Mouse (Mus musculus) neural tube, embryonic 13.5 days (tissue): Measurements from ENCODE around the gene Mindy3. TPM values are rescaled to one million over a fixed set of nuclear protein-coding genes. Genes with fewer than 3 reads are reported as not detected.

ENCODE experiments used
- ATAC-seq: fragments of 200-750 bp; cut with Nextera tagmentation; 2 replicates; pipeline ENCODE4 v1.8.0; 2017; ENCODE audit warnings: low read depth, mild to moderate bottlenecking, moderate TSS enrichment, moderate library complexity
- H3K27ac ChIP-seq: fragments of 300-500 bp; sonication (generic); replicated peaks from 2 replicates; pipeline ENCODE4 v1.5.1; 2015; ENCODE audit warnings: moderate library complexity, mild to moderate bottlenecking, inconsistent platforms
- H3K27me3 ChIP-seq: fragments of 300-500 bp; sonication (generic); 2 replicates; pipeline ENCODE4 v1.6.1; 2015; ENCODE audit warnings: mild to moderate bottlenecking, inconsistent platforms
- H3K36me3 ChIP-seq: fragments of 300-500 bp; sonication (generic); 2 replicates; pipeline ENCODE4 v1.6.1; 2015; ENCODE audit warnings: mild to moderate bottlenecking, inconsistent platforms
- H3K4me1 ChIP-seq: fragments of 300-500 bp; sonication (generic); replicated peaks from 2 replicates; pipeline ENCODE4 v1.6.1; 2015; ENCODE audit warnings: inconsistent platforms
- H3K4me2 ChIP-seq: fragments of 300-500 bp; sonication (generic); 2 replicates; pipeline ENCODE4 v1.6.1; 2015; ENCODE audit warnings: inconsistent platforms, mild to moderate bottlenecking, moderate library complexity
- H3K4me3 ChIP-seq: fragments of 300-500 bp; sonication (generic); 2 replicates; pipeline ENCODE4 v1.5.1; 2015; ENCODE audit warnings: mild to moderate bottlenecking, inconsistent platforms
- H3K9ac ChIP-seq: fragments of 300-500 bp; sonication (generic); 2 replicates; pipeline ENCODE4 v1.6.1; 2015; ENCODE audit warnings: moderate library complexity, mild to moderate bottlenecking, inconsistent platforms
- H3K9me3 ChIP-seq: fragments of 300-500 bp; sonication (generic); 2 replicates; pipeline ENCODE4 v1.6.1; 2016; ENCODE audit warnings: inconsistent platforms
- WGBS: fragments of 180-500 bp; shearing (Covaris S2); methylation state at CpG from one replicate; pipeline ENCODE4 v1.1.7; 2015; 5-methylcytosine and 5-hydroxymethylcytosine counted together
- polyA plus RNA-seq: library from polyadenylated mRNA; unstranded; fragments of >200 nt; fragmentation: Nextera tagmentation; extraction: Ambion mirVana; gene quantifications from 2 replicates; pipeline ENCODE4 v1.2.1, GENCODE M21; 2015

The Mindy3 gene
- polyA plus RNA-seq, 1 experiment from 2014 or later: 67.6 TPM

- Histone ChIP-seq H3K9me3 (no peaks in the 10 kb centered on the region), H3K9ac (no peak overlapping the region), H3K27me3 (no peaks in the 10 kb centered on the region), H3K4me2 (no peak overlapping the region), H3K27ac (no peak overlapping the region), H3K36me3 (peaks cover under 1% of the 10 kb centered on the region; the same call in 1 of the 2 replicates), H3K4me1 (no peaks in the 10 kb centered on the region), H3K4me3 (no peak overlapping the region)
- ATAC-seq: no peak
- 94% methylated on average over 2 of the region's 2 CpGs for WGBS
Observed at GRCm38 (mm10) chr2:12406737-12407136, 12.5 kb downstream of the Mindy3 start.

DNA sequence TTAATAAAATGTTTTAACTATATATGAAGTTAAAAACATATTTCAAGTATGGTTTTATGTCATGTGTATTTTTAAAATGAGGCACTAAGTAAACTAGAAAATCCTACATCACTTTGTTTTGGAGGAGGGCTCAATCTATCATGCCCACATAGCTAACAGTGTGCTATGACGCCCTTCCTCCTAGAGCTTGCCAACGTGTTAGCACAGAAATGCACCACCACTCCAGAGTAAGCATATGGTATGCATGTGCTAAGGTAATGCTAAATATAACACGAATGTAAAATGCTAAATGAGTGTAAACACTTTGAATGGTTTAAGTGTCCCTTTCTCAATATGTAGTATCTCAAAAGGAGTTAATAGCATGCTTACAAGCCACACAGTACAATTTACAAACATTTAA lies 16.8 kb downstream of the Mindy3 start:
- WGBS: 88% methylated on average over 3 of the region's 3 CpGs
- no peak overlapping the region for H3K4me2 ChIP-seq
- H3K36me3 ChIP-seq: no peaks in the 10 kb centered on the region
- no peak overlapping the region for H3K9ac ChIP-seq
- H3K27ac ChIP-seq: no peak overlapping the region
- no peaks in the 10 kb centered on the region for H3K9me3 ChIP-seq
- ATAC-seq: no peak
- no peaks in the 10 kb centered on the region for H3K4me1 ChIP-seq
- H3K27me3 ChIP-seq: no peaks in the 10 kb centered on the region
- no peak overlapping the region for H3K4me3 ChIP-seq

DNA sequence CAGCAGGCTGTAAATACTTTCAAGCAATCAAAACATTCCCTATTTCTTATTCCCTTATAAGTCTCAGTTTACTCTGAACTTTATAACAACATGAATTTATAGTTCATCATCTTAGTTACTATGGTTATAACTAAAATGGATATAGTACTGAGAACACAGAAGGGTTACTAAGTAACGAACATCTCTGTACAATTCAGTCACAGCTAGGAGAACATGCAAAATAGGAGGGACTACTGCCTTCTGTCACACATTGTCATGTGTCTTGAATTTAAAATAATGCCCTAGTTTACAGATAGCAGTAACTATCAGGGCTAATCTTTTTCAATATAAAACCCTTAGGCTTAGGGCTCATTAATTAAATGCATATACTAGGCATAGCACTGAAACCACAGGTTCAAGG lies 18.1 kb downstream of the Mindy3 start:
- no peaks in the 10 kb centered on the region for H3K27me3 ChIP-seq
- whole genome bisulfite sequencing: 83% methylated on average over 1 of the region's 1 CpGs
- H3K9ac ChIP-seq: no peak overlapping the region
- H3K27ac ChIP-seq: no peak overlapping the region
- H3K4me1 ChIP-seq: no peaks in the 10 kb centered on the region
- H3K4me2 ChIP-seq: no peak overlapping the region
- H3K4me3 ChIP-seq: no peak overlapping the region
- H3K36me3 ChIP-seq: no peaks in the 10 kb centered on the region
- H3K9me3 ChIP-seq: no peaks in the 10 kb centered on the region
- ATAC-seq: no peak

DNA sequence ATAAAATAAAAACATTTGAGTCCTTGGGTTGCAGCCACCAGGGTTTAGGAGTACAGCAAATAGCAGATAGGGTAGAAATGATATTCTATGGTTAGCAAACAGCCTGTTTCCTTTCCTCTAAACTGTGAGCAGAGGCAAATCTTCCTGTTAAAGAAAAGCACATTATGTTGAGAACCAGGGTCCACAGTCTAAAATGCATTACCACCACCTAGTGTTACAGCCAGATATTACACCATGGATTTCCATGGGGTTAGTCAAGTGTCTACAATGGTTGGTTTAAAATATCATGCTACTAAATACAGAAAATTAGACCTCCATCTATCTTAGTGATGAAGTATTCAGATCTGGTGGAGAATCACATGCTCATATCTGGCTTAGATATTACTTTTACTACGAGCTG lies 30.2 kb downstream of the Mindy3 start:
- no peak overlapping the region for H3K27ac ChIP-seq
- H3K4me1 ChIP-seq: no peaks in the 10 kb centered on the region
- H3K4me3 ChIP-seq: no peak overlapping the region
- H3K9ac ChIP-seq: no peak overlapping the region
- no peaks in the 10 kb centered on the region for H3K27me3 ChIP-seq
- no peaks in the 10 kb centered on the region for H3K9me3 ChIP-seq
- H3K4me2 ChIP-seq: no peak overlapping the region
- peaks cover 22% of the 10 kb centered on the region for H3K36me3 ChIP-seq
- WGBS: 52% methylated on average over 1 of the region's 1 CpGs
- ATAC-seq: peak; percentile 63

DNA sequence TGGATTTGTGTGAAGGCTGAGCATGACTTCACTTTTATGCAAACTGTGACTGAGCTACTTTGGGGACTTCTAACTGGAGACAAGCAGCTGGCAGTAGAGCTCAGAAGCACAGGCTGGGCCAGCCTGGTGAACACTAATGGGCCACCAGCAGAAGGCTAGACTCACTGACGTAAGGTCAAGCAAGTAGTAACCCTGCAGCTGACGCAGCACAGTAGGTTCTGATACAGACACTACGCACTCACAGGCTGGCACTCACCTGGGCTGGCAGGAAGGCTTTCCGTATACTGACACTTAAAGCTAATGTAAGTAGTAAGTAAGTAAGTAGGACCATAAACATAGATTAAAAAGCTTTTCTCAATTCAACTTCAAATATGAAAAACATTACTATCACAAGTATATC lies 30.7 kb downstream of the Mindy3 start:
- no peaks in the 10 kb centered on the region for H3K27me3 ChIP-seq
- H3K9ac ChIP-seq: no peak overlapping the region
- no peak for ATAC-seq
- 95% methylated on average over 4 of the region's 4 CpGs for WGBS
- no peak overlapping the region for H3K4me2 ChIP-seq
- H3K27ac ChIP-seq: no peak overlapping the region
- peaks cover 22% of the 10 kb centered on the region for H3K36me3 ChIP-seq
- no peaks in the 10 kb centered on the region for H3K9me3 ChIP-seq
- H3K4me1 ChIP-seq: no peaks in the 10 kb centered on the region
- H3K4me3 ChIP-seq: no peak overlapping the region

GRCm38 (mm10) chr2:12384389-12384788 lies 34.9 kb downstream of the Mindy3 start:
- WGBS: 95% methylated on average over 1 of the region's 1 CpGs

DNA sequence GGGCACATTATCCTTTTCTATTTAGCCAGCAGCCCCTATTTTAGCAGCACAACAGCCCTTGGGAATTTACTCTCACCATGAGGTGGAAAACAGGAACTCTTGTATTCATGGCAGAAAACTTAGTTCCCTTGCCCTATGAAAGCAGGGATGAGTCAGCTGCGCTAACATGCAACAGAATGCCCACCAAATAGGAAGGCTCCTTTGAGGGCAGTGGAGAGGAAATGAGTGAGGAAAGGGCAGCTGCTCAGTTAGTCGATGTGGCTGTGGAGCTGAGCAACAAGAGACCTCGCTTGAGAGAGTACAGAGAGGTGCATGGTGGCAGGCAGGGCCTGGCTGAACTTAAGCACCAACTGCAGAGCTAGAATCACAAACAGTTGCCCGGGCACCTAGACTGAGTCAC lies 36.6 kb downstream of the Mindy3 start:
- Histone ChIP-seq H3K4me3 (no peak overlapping the region), H3K27ac (no peak overlapping the region), H3K4me1 (0 out of 2 replicates have a peak, but pooled peaks cover 7% of the 10 kb centered on the region), H3K27me3 (no peaks in the 10 kb centered on the region), H3K9ac (no peak overlapping the region), H3K36me3 (peaks cover 25% of the 10 kb centered on the region), H3K9me3 (no peaks in the 10 kb centered on the region), H3K4me2 (no peak overlapping the region)
- ATAC-seq: no peak
- WGBS: 77% methylated on average over 4 of the region's 4 CpGs

More at GRCm38 (mm10) chr2:12384389-12384788, 34.9 kb downstream of the Mindy3 start:
- Histone ChIP-seq H3K9me3 (no peaks in the 10 kb centered on the region), H3K27ac (no peak overlapping the region), H3K4me1 (0 out of 2 replicates have a peak, but pooled peaks cover 7% of the 10 kb centered on the region), H3K36me3 (peaks cover 18% of the 10 kb centered on the region), H3K27me3 (no peaks in the 10 kb centered on the region), H3K9ac (no peak overlapping the region), H3K4me2 (no peak overlapping the region), H3K4me3 (no peak overlapping the region)
- ATAC-seq: no peak

GRCm38 (mm10) chr2:12380233-12380632 lies 39.0 kb downstream of the Mindy3 start:
- ATAC-seq: no peak
- Histone ChIP-seq H3K27ac (no peak overlapping the region), H3K9me3 (no peaks in the 10 kb centered on the region), H3K4me3 (no peak overlapping the region), H3K9ac (no peak overlapping the region), H3K4me1 (0 out of 2 replicates have a peak, but pooled peaks cover 7% of the 10 kb centered on the region), H3K36me3 (peaks cover 14% of the 10 kb centered on the region), H3K4me2 (no peak overlapping the region), H3K27me3 (no peaks in the 10 kb centered on the region)
- 56% methylated on average over 2 of the region's 2 CpGs for WGBS

DNA sequence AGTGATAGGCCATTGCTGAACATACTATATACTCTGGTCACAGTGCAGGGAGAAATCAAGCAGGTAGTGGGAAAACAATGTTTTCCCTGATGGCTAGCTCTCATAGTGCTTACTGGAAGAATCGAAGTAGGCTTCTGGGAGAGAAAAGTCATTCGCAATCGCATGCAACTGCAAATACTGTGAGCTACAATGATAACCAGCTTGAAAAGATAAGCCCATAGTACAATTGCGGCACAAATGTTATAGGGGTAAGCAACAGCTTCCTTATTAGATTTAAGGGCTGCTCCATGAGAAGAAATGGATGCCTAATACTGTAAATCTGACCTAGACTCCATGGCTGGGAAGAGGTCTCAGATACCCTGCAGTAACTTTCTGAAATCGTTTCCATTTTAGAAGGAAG lies 40.7 kb downstream of the Mindy3 start:
- H3K4me2 ChIP-seq: no peak overlapping the region
- H3K4me3 ChIP-seq: no peak overlapping the region
- no peaks in the 10 kb centered on the region for H3K27me3 ChIP-seq
- H3K9ac ChIP-seq: no peak overlapping the region
- 94% methylated on average over 5 of the region's 5 CpGs for WGBS
- ATAC-seq: no peak
- no peaks in the 10 kb centered on the region for H3K9me3 ChIP-seq
- peaks cover 7% of the 10 kb centered on the region; the same call in 1 of the 2 replicates for H3K36me3 ChIP-seq
- no peak overlapping the region for H3K27ac ChIP-seq
- H3K4me1 ChIP-seq: 0 out of 2 replicates have a peak, but pooled peaks cover 7% of the 10 kb centered on the region

DNA sequence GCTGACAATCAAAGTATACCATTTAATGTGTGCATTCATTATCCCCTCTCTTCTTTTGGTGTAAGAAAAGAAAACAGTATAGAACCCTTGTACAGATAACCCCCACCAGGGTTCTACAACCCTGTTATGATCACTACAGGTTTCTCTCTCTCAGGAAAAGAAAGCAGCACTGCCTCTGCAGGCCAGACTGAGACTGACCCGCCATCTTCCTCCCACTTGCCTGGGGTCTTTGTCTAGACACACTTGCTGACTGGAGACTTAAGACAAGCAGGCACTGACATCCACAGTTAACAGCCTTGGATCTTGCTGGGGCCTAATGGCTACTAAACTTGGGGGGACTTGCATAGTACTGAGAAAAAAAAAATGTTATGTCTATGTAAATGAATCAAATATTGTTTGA lies 42.2 kb downstream of the Mindy3 start:
- 58% methylated on average over 1 of the region's 1 CpGs for WGBS
- Histone ChIP-seq H3K27me3 (no peaks in the 10 kb centered on the region), H3K4me2 (no peak overlapping the region), H3K9me3 (no peaks in the 10 kb centered on the region), H3K4me1 (no peaks in the 10 kb centered on the region), H3K36me3 (peaks cover 7% of the 10 kb centered on the region; the same call in 1 of the 2 replicates), H3K27ac (no peak overlapping the region), H3K9ac (no peak overlapping the region), H3K4me3 (no peak overlapping the region)
- ATAC-seq: no peak

DNA sequence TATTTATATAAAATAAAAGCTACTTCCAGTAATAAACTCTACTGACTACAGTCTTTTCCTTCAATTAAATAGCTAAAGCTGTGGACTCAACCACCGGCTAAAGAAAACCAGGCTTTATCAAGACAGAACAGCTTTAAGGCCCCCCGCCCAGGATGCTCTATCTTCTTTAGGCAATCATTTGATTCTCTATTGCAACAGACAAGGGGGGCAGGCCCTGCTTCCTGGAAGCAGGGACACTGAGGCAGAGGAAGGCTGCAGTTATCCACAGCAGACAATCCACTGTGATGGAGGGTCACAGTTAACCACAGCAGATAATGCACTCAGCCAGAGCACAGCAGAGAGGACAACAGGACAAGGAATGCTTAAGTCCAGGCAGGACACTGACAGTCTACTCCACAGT lies 46.4 kb downstream of the Mindy3 start:
- Histone ChIP-seq H3K9ac (no peak overlapping the region), H3K4me1 (no peaks in the 10 kb centered on the region), H3K4me3 (no peak overlapping the region), H3K27me3 (no peaks in the 10 kb centered on the region), H3K27ac (no peak overlapping the region), H3K36me3 (no peaks in the 10 kb centered on the region), H3K9me3 (no peaks in the 10 kb centered on the region), H3K4me2 (no peak overlapping the region)
- 96% methylated on average over 2 of the region's 2 CpGs for WGBS
- ATAC-seq: no peak

DNA sequence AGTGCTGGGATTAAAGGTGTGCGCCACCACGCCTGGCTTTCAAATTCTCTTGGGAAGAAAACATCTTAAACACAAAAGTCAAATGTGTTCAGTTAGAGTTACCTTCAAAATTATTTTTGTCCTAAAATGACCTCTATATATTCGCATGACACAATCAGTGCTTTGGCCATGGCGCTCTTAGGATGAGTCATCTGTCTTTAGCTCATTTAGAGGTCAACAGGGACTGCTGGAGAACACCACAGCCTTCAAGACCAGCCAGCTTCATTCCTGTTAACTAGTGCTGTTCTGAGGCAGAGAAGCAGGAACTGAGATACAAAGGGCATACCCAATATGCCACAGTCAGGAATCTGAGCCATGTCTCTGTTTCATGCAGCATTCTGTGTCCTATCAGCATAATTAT lies 47.9 kb downstream of the Mindy3 start:
- no peaks in the 10 kb centered on the region for H3K27me3 ChIP-seq
- WGBS: 97% methylated on average over 4 of the region's 4 CpGs

GRCm38 (mm10) chr2:12368451-12368850 lies 50.8 kb downstream of the Mindy3 start:
- WGBS: 91% methylated on average over 2 of the region's 2 CpGs
- H3K4me3 ChIP-seq: no peak overlapping the region
- H3K27me3 ChIP-seq: no peaks in the 10 kb centered on the region
- ATAC-seq: no peak
- no peak overlapping the region for H3K4me2 ChIP-seq
- no peak overlapping the region for H3K27ac ChIP-seq
- H3K9me3 ChIP-seq: no peaks in the 10 kb centered on the region
- H3K4me1 ChIP-seq: no peaks in the 10 kb centered on the region
- no peak overlapping the region for H3K9ac ChIP-seq
- H3K36me3 ChIP-seq: peaks cover 4% of the 10 kb centered on the region; the same call in 1 of the 2 replicates

More for the DNA sequence above, 47.9 kb downstream of the Mindy3 start:
- no peaks in the 10 kb centered on the region for H3K36me3 ChIP-seq
- H3K4me2 ChIP-seq: no peak overlapping the region
- no peak overlapping the region for H3K27ac ChIP-seq
- no peaks in the 10 kb centered on the region for H3K4me1 ChIP-seq
- no peaks in the 10 kb centered on the region for H3K9me3 ChIP-seq
- no peak overlapping the region for H3K4me3 ChIP-seq
- ATAC-seq: no peak
- no peak overlapping the region for H3K9ac ChIP-seq
